Mouse (Mus musculus): ENCODE measurements around the gene 4931422A03Rik. TPM values are rescaled to one million over a fixed set of nuclear protein-coding genes. Genes with fewer than 3 reads are reported as not detected.
A peak's percentile ranks its signal among the peaks of the same experiment; 100 is the strongest.

4931422A03Rik gene
- polyA plus RNA-seq, 1 experiment from 2014 or later: 1.5 TPM

- H3K9ac ChIP-seq (ENCODE audit: low read length): no peak overlapping the region
- no peak overlapping the region for H3K4me2 ChIP-seq (ENCODE audit: low read depth, severe bottlenecking)
- WGBS: 69% methylated on average over 7 of the region's 7 CpGs
- no peak for DNase-seq (ENCODE audit: low spot score)
- no peaks in the 10 kb centered on the region for H3K36me3 ChIP-seq (ENCODE audit: control insufficient read depth, insufficient read depth, low read length)
- H3K27me3 ChIP-seq (ENCODE audit: control insufficient read depth, insufficient read depth, low read length): no peaks in the 10 kb centered on the region
- no peak for ATAC-seq (ENCODE audit: insufficient number of reproducible peaks, low FRiP score, low TSS enrichment, low read depth)
- peaks cover 10% of the 10 kb centered on the region for H3K4me1 ChIP-seq (ENCODE audit: control insufficient read depth, insufficient read depth, low read length)
- no peak overlapping the region for H3K4me3 ChIP-seq (ENCODE audit: low read depth, low read length)
- no peak overlapping the region for H3K27ac ChIP-seq (replicated peaks; ENCODE audit: low read depth, low read length)
- no peaks in the 10 kb centered on the region for H3K9me3 ChIP-seq (ENCODE audit: control insufficient read depth, low read length)
Measured at GRCm38 (mm10) chr2:103934270-103934669, 93.9 kb downstream of the 4931422A03Rik start.

GRCm38 (mm10) chr2:103932480-103932879 is 95.7 kb downstream of the 4931422A03Rik start:
- Histone ChIP-seq H3K4me1 (ENCODE audit: control insufficient read depth, insufficient read depth, low read length) (peaks cover 21% of the 10 kb centered on the region), H3K27me3 (ENCODE audit: control insufficient read depth, insufficient read depth, low read length) (no peaks in the 10 kb centered on the region), H3K9me3 (ENCODE audit: control insufficient read depth, low read length) (no peaks in the 10 kb centered on the region), H3K4me3 (ENCODE audit: low read depth, low read length) (no peak overlapping the region), H3K36me3 (ENCODE audit: control insufficient read depth, insufficient read depth, low read length) (no peaks in the 10 kb centered on the region), H3K9ac (ENCODE audit: low read length) (no peak overlapping the region), H3K4me2 (ENCODE audit: low read depth, severe bottlenecking) (no peak overlapping the region), H3K27ac (replicated peaks; ENCODE audit: low read depth, low read length) (no peak overlapping the region)
- ATAC-seq (ENCODE audit: insufficient number of reproducible peaks, low FRiP score, low TSS enrichment, low read depth) (no peak), DNase-seq (ENCODE audit: low spot score) (no peak)
- 71% methylated on average over 9 of the region's 9 CpGs for WGBS

- H3K27me3 ChIP-seq (ENCODE audit: control insufficient read depth, insufficient read depth, low read length): no peaks in the 10 kb centered on the region
- 60% methylated on average over 2 of the region's 2 CpGs for WGBS
Measured at GRCm38 (mm10) chr2:103932025-103932424, 96.1 kb downstream of the 4931422A03Rik start.

GRCm38 (mm10) chr2:103931511-103931911 is 96.7 kb downstream of the 4931422A03Rik start:
- peaks cover 23% of the 10 kb centered on the region for H3K4me1 ChIP-seq (ENCODE audit: control insufficient read depth, insufficient read depth, low read length)
- H3K27ac ChIP-seq (replicated peaks; ENCODE audit: low read depth, low read length): no peak overlapping the region
- H3K27me3 ChIP-seq (ENCODE audit: control insufficient read depth, insufficient read depth, low read length): no peaks in the 10 kb centered on the region
- WGBS: 65% methylated on average over 7 of the region's 7 CpGs
- ATAC-seq (ENCODE audit: insufficient number of reproducible peaks, low FRiP score, low TSS enrichment, low read depth): no peak
- DNase-seq (ENCODE audit: low spot score): no peak
- no peaks in the 10 kb centered on the region for H3K36me3 ChIP-seq (ENCODE audit: control insufficient read depth, insufficient read depth, low read length)
- H3K9me3 ChIP-seq (ENCODE audit: control insufficient read depth, low read length): no peaks in the 10 kb centered on the region
- H3K9ac ChIP-seq (ENCODE audit: low read length): no peak overlapping the region
- H3K4me3 ChIP-seq (ENCODE audit: low read depth, low read length): no peak overlapping the region
- H3K4me2 ChIP-seq (ENCODE audit: low read depth, severe bottlenecking): no peak overlapping the region

More at GRCm38 (mm10) chr2:103932025-103932424, 96.1 kb downstream of the 4931422A03Rik start:
- H3K36me3 ChIP-seq (ENCODE audit: control insufficient read depth, insufficient read depth, low read length): no peaks in the 10 kb centered on the region
- H3K4me1 ChIP-seq (ENCODE audit: control insufficient read depth, insufficient read depth, low read length): peaks cover 23% of the 10 kb centered on the region
- no peak overlapping the region for H3K27ac ChIP-seq (replicated peaks; ENCODE audit: low read depth, low read length)
- no peak overlapping the region for H3K4me3 ChIP-seq (ENCODE audit: low read depth, low read length)
- H3K9me3 ChIP-seq (ENCODE audit: control insufficient read depth, low read length): no peaks in the 10 kb centered on the region
- DNase-seq (ENCODE audit: low spot score): no peak
- no peak for ATAC-seq (ENCODE audit: insufficient number of reproducible peaks, low FRiP score, low TSS enrichment, low read depth)
- no peak overlapping the region for H3K9ac ChIP-seq (ENCODE audit: low read length)
- no peak overlapping the region for H3K4me2 ChIP-seq (ENCODE audit: low read depth, severe bottlenecking)

GRCm38 (mm10) chr2:103930306-103931019 is 97.7 kb downstream of the 4931422A03Rik start:
- peak; percentile 65 for DNase-seq (ENCODE audit: low spot score)
- Histone ChIP-seq H3K27me3 (ENCODE audit: control insufficient read depth, insufficient read depth, low read length) (no peaks in the 10 kb centered on the region), H3K36me3 (ENCODE audit: control insufficient read depth, insufficient read depth, low read length) (no peaks in the 10 kb centered on the region), H3K9me3 (ENCODE audit: control insufficient read depth, low read length) (no peaks in the 10 kb centered on the region), H3K27ac (replicated peaks; ENCODE audit: low read depth, low read length) (no peak overlapping the region), H3K4me3 (ENCODE audit: low read depth, low read length) (no peak overlapping the region), H3K4me1 (ENCODE audit: control insufficient read depth, insufficient read depth, low read length) (peaks cover 23% of the 10 kb centered on the region), H3K4me2 (ENCODE audit: low read depth, severe bottlenecking) (no peak overlapping the region), H3K9ac (ENCODE audit: low read length) (no peak overlapping the region)
- WGBS: 20% methylated on average over 13 of the region's 13 CpGs
- ATAC-seq (ENCODE audit: insufficient number of reproducible peaks, low FRiP score, low TSS enrichment, low read depth): no peak

GRCm38 (mm10) chr2:103927610-103928145 is 100.5 kb downstream of the 4931422A03Rik start:
- Histone ChIP-seq H3K4me2 (ENCODE audit: low read depth, severe bottlenecking) (no peak overlapping the region), H3K27me3 (ENCODE audit: control insufficient read depth, insufficient read depth, low read length) (no peaks in the 10 kb centered on the region), H3K9ac (ENCODE audit: low read length) (no peak overlapping the region), H3K4me3 (ENCODE audit: low read depth, low read length) (no peak overlapping the region), H3K36me3 (ENCODE audit: control insufficient read depth, insufficient read depth, low read length) (no peaks in the 10 kb centered on the region), H3K9me3 (ENCODE audit: control insufficient read depth, low read length) (no peaks in the 10 kb centered on the region), H3K27ac (replicated peaks; ENCODE audit: low read depth, low read length) (no peak overlapping the region; the same call in 1 of the 2 replicates), H3K4me1 (ENCODE audit: control insufficient read depth, insufficient read depth, low read length) (peaks cover 23% of the 10 kb centered on the region)
- 7% methylated on average over 1 of the region's 1 CpGs for WGBS
- DNase-seq (ENCODE audit: low spot score) (peak; percentile 61), ATAC-seq (ENCODE audit: insufficient number of reproducible peaks, low FRiP score, low TSS enrichment, low read depth) (peak; percentile 61)

- Histone ChIP-seq H3K4me3 (ENCODE audit: low read depth, low read length) (no peak overlapping the region), H3K9me3 (ENCODE audit: control insufficient read depth, low read length) (no peaks in the 10 kb centered on the region), H3K4me2 (ENCODE audit: low read depth, severe bottlenecking) (no peak overlapping the region), H3K27me3 (ENCODE audit: control insufficient read depth, insufficient read depth, low read length) (no peaks in the 10 kb centered on the region), H3K36me3 (ENCODE audit: control insufficient read depth, insufficient read depth, low read length) (no peaks in the 10 kb centered on the region), H3K4me1 (ENCODE audit: control insufficient read depth, insufficient read depth, low read length) (peaks cover 23% of the 10 kb centered on the region), H3K27ac (replicated peaks; ENCODE audit: low read depth, low read length) (no peak overlapping the region), H3K9ac (ENCODE audit: low read length) (no peak overlapping the region)
- DNase-seq (ENCODE audit: low spot score) (no peak), ATAC-seq (ENCODE audit: insufficient number of reproducible peaks, low FRiP score, low TSS enrichment, low read depth) (no peak)
- 91% methylated on average over 4 of the region's 4 CpGs for WGBS
Measured at GRCm38 (mm10) chr2:103926586-103927113, 101.5 kb downstream of the 4931422A03Rik start.

- no peak overlapping the region for H3K4me3 ChIP-seq (ENCODE audit: low read depth, low read length)
Measured at GRCm38 (mm10) chr2:103919488-103919887, 108.7 kb downstream of the 4931422A03Rik start.

More at GRCm38 (mm10) chr2:103919488-103919887, 108.7 kb downstream of the 4931422A03Rik start:
- H3K4me2 ChIP-seq (ENCODE audit: low read depth, severe bottlenecking): no peak overlapping the region
- 90% methylated on average over 6 of the region's 6 CpGs for WGBS
- DNase-seq (ENCODE audit: low spot score): no peak
- no peak overlapping the region for H3K27ac ChIP-seq (replicated peaks; ENCODE audit: low read depth, low read length)
- no peaks in the 10 kb centered on the region for H3K4me1 ChIP-seq (ENCODE audit: control insufficient read depth, insufficient read depth, low read length)
- H3K36me3 ChIP-seq (ENCODE audit: control insufficient read depth, insufficient read depth, low read length): no peaks in the 10 kb centered on the region
- no peaks in the 10 kb centered on the region for H3K9me3 ChIP-seq (ENCODE audit: control insufficient read depth, low read length)
- ATAC-seq (ENCODE audit: insufficient number of reproducible peaks, low FRiP score, low TSS enrichment, low read depth): no peak
- no peak overlapping the region for H3K9ac ChIP-seq (ENCODE audit: low read length)
- no peaks in the 10 kb centered on the region for H3K27me3 ChIP-seq (ENCODE audit: control insufficient read depth, insufficient read depth, low read length)

Data from limb, embryonic 11.5 days (tissue).